Comparison of ENCODE assay signal across 27 mouse cellular contexts in the genomic region with DNA sequence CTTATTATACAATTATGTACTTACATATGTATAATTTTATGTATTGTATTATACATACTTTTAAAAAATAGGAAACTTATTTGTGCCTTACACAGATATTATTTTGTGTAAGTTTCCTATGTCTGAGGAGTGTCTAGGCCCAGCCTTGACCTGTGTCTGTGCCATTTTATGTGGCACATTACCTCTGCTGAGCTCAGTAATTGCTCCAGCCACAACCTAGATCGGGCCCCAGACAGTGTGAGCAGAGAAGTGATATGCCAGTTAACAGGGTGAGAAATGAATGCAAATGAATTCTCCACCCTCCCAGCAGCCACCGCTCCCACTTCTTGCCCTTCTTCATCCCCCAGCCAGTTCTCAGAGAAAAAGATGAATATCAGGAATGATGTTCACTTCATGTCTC.
DNase-seq lines count a peak whose midpoint lies in the region; ATAC-seq and TF ChIP-seq lines count a peak whose summit lies in the region.
"Had no signal": no experiment of that assay in that cellular context is flagged by ENCODE, and none has a peak within 500 bp of the region (broad histone marks: within the 10 kb centered on the region; RNA-seq: fewer than 3 reads in every experiment).

No protein-coding gene starts in this region.

- no peak for TF ChIP-seq CTCF in cerebellum, adult 2 months (IDR thresholded peaks at IDR 0.05; ENCODE audit: borderline replicate concordance, insufficient read depth, low read depth, low read length)

- no peak overlapping the region for H3K4me2 ChIP-seq in hindbrain, embryonic 11.5 days (replicated peaks; ENCODE audit: low read depth, low read length)
- no peak overlapping the region for H3K4me2 ChIP-seq in hindbrain, embryonic 14.5 days (replicated peaks)
- no peak overlapping the region for H3K4me2 ChIP-seq in liver, embryonic 11.5 days
- no peak overlapping the region for H3K4me2 ChIP-seq in liver, embryonic 12.5 days
- H3K4me2 ChIP-seq: embryonic facial prominence, embryonic 12.5 days; embryonic facial prominence, embryonic 15.5 days; forebrain, embryonic 12.5 days; heart, embryonic 12.5 days; heart, embryonic 15.5 days; intestine, embryonic 15.5 days had no signal

- no peak overlapping the region for H3K4me3 ChIP-seq in cerebellum, adult 2 months (replicated peaks; ENCODE audit: insufficient read depth, low read depth, low read length)
- no peak overlapping the region for H3K4me3 ChIP-seq in hindbrain, embryonic 11.5 days (ENCODE audit: low read depth, low read length)
- H3K4me3 ChIP-seq in hindbrain, embryonic 14.5 days (replicated peaks; ENCODE audit: low read length) = no peak overlapping the region
- H3K4me3 ChIP-seq in liver, embryonic 11.5 days (ENCODE audit: low read depth, low read length) = no peak overlapping the region
- H3K4me3 ChIP-seq in liver, embryonic 12.5 days = no peak overlapping the region
- H3K4me3 ChIP-seq: embryonic facial prominence, embryonic 12.5 days; embryonic facial prominence, embryonic 15.5 days; forebrain, embryonic 12.5 days; heart, embryonic 12.5 days; heart, embryonic 15.5 days; hindbrain, embryonic 10.5 days; intestine, embryonic 15.5 days had no signal

- H3K9me3 ChIP-seq in hindbrain, embryonic 11.5 days (ENCODE audit: control insufficient read depth, low read length) = no peaks in the 10 kb centered on the region
- H3K9me3 ChIP-seq in hindbrain, embryonic 14.5 days (ENCODE audit: control insufficient read depth, low read length) = no peaks in the 10 kb centered on the region
- no peaks in the 10 kb centered on the region for H3K9me3 ChIP-seq in liver, embryonic 11.5 days (ENCODE audit: control insufficient read depth, low read length)
- H3K9me3 ChIP-seq in liver, embryonic 12.5 days (replicated peaks) = no peaks in the 10 kb centered on the region
- H3K9me3 ChIP-seq: embryonic facial prominence, embryonic 12.5 days; embryonic facial prominence, embryonic 15.5 days; forebrain, embryonic 12.5 days; heart, embryonic 12.5 days; heart, embryonic 15.5 days; hindbrain, embryonic 10.5 days; intestine, embryonic 15.5 days had no signal

- no peak for TF ChIP-seq POLR2A in cerebellum, adult 2 months (IDR thresholded peaks at IDR 0.05; ENCODE audit: borderline replicate concordance, insufficient read depth, low read length)

- no peaks in the 10 kb centered on the region for H3K27me3 ChIP-seq in cerebellum, adult 2 months (ENCODE audit: control insufficient read depth, insufficient read depth, low read length)
- H3K27me3 ChIP-seq in hindbrain, embryonic 11.5 days (ENCODE audit: control insufficient read depth, insufficient read depth, low read length) = no peaks in the 10 kb centered on the region
- H3K27me3 ChIP-seq in hindbrain, embryonic 14.5 days (ENCODE audit: control insufficient read depth, insufficient read depth, low read length) = no peaks in the 10 kb centered on the region
- H3K27me3 ChIP-seq in liver, embryonic 11.5 days (replicated peaks; ENCODE audit: control insufficient read depth, insufficient read depth, low read length) = no peaks in the 10 kb centered on the region
- H3K27me3 ChIP-seq in liver, embryonic 12.5 days (replicated peaks) = no peaks in the 10 kb centered on the region
- H3K27me3 ChIP-seq: embryonic facial prominence, embryonic 12.5 days; embryonic facial prominence, embryonic 15.5 days; forebrain, embryonic 12.5 days; heart, embryonic 15.5 days; intestine, embryonic 15.5 days had no signal

- 0 out of 2 replicates have a peak, but pooled peaks have one; percentile 11 for ATAC-seq in cerebellum, adult (ENCODE audit: insufficient number of reproducible peaks, low FRiP score, low TSS enrichment)
- ATAC-seq in hindbrain, embryonic 11.5 days (ENCODE audit: low FRiP score) = peak; percentile 36; the same call in 1 of the 2 replicates
- ATAC-seq in hindbrain, embryonic 14.5 days (ENCODE audit: low FRiP score) = no peak
- ATAC-seq in liver, embryonic 11.5 days (replicated peaks; ENCODE audit: low FRiP score) = no peak
- ATAC-seq in liver, embryonic 12.5 days = no peak
- ATAC-seq: activated CD4-positive, CD25-positive, alpha-beta regulatory T cell, adult 4 months; forebrain, embryonic 16.5 days; intestine, embryonic 15.5 days had no signal

- DNase-seq in cerebellum, adult 2 months = no peak
- DNase-seq in hindbrain, embryonic 11.5 days (ENCODE audit: low spot score) = no peak
- DNase-seq in hindbrain, embryonic 14.5 days (ENCODE audit: low spot score) = no peak
- peak; percentile 3 for DNase-seq in liver, embryonic 11.5 days (ENCODE audit: low spot score)
- DNase-seq in retina, postnatal 1 day = peak; percentile 58
- DNase-seq in retina, embryonic 14.5 days (ENCODE audit: low spot score) = no peak
- DNase-seq: adrenal gland, postnatal 10 days; adrenal gland, postnatal 36 days; cerebellum, adult 18-20 months; cerebellum, adult 9-11 months; cerebellum, postnatal 25 days; gastrocnemius, postnatal 25 days; heart, adult 18-20 months; heart, postnatal 10 days; heart, postnatal 36 days; kidney, adult 11 months had no signal

- WGBS in cerebellum, adult 2 months = 43% methylated on average over 2 of the region's 2 CpGs
- WGBS in hindbrain, embryonic 11.5 days = 71% methylated on average over 2 of the region's 2 CpGs
- WGBS in hindbrain, embryonic 14.5 days = 34% methylated on average over 2 of the region's 2 CpGs
- 80% methylated on average over 2 of the region's 2 CpGs for WGBS in liver, embryonic 11.5 days
- WGBS in liver, embryonic 12.5 days (ENCODE audit: insufficient replicate concordance) = 68% methylated on average over 2 of the region's 2 CpGs

- H3K27ac ChIP-seq in cerebellum, adult 2 months (ENCODE audit: insufficient read depth, low read length) = no peak overlapping the region
- no peak overlapping the region for H3K27ac ChIP-seq in hindbrain, embryonic 11.5 days (ENCODE audit: low read depth, low read length)
- no peak overlapping the region for H3K27ac ChIP-seq in hindbrain, embryonic 14.5 days
- no peak overlapping the region for H3K27ac ChIP-seq in liver, embryonic 11.5 days (ENCODE audit: low read depth, low read length)
- no peak overlapping the region for H3K27ac ChIP-seq in liver, embryonic 12.5 days
- H3K27ac ChIP-seq: embryonic facial prominence, embryonic 12.5 days; embryonic facial prominence, embryonic 15.5 days; forebrain, embryonic 12.5 days; heart, embryonic 15.5 days; hindbrain, embryonic 10.5 days; intestine, embryonic 15.5 days had no signal

- H3K36me3 ChIP-seq in hindbrain, embryonic 11.5 days (ENCODE audit: control insufficient read depth, insufficient read depth, low read length) = no peaks in the 10 kb centered on the region
- H3K36me3 ChIP-seq in hindbrain, embryonic 14.5 days (replicated peaks; ENCODE audit: control insufficient read depth, insufficient read depth) = no peaks in the 10 kb centered on the region
- H3K36me3 ChIP-seq in liver, embryonic 11.5 days (ENCODE audit: control insufficient read depth, insufficient read depth, low read length) = no peaks in the 10 kb centered on the region
- no peaks in the 10 kb centered on the region for H3K36me3 ChIP-seq in liver, embryonic 12.5 days
- H3K36me3 ChIP-seq: embryonic facial prominence, embryonic 12.5 days; embryonic facial prominence, embryonic 15.5 days; forebrain, embryonic 12.5 days; heart, embryonic 12.5 days; heart, embryonic 15.5 days; hindbrain, embryonic 10.5 days; intestine, embryonic 15.5 days had no signal

- no peak overlapping the region for H3K9ac ChIP-seq in hindbrain, embryonic 11.5 days (ENCODE audit: low read depth, low read length)
- no peak overlapping the region for H3K9ac ChIP-seq in hindbrain, embryonic 14.5 days
- no peak overlapping the region for H3K9ac ChIP-seq in liver, embryonic 11.5 days (ENCODE audit: low read depth, low read length)
- no peak overlapping the region for H3K9ac ChIP-seq in liver, embryonic 12.5 days
- H3K9ac ChIP-seq: embryonic facial prominence, embryonic 12.5 days; embryonic facial prominence, embryonic 15.5 days; forebrain, embryonic 12.5 days; heart, embryonic 12.5 days; heart, embryonic 15.5 days; intestine, embryonic 15.5 days had no signal

- no peaks in the 10 kb centered on the region for H3K4me1 ChIP-seq in cerebellum, adult 2 months (ENCODE audit: control insufficient read depth, insufficient read depth, low read length)
- H3K4me1 ChIP-seq in hindbrain, embryonic 11.5 days (replicated peaks; ENCODE audit: control insufficient read depth, insufficient read depth, low read length) = no peaks in the 10 kb centered on the region
- peaks cover 4% of the 10 kb centered on the region; the same call in 1 of the 2 replicates for H3K4me1 ChIP-seq in hindbrain, embryonic 14.5 days (replicated peaks; ENCODE audit: control insufficient read depth, insufficient read depth, low read length)
- no peaks in the 10 kb centered on the region for H3K4me1 ChIP-seq in liver, embryonic 11.5 days (replicated peaks; ENCODE audit: control insufficient read depth, insufficient read depth, low read length)
- H3K4me1 ChIP-seq in liver, embryonic 12.5 days = no peaks in the 10 kb centered on the region
- H3K4me1 ChIP-seq: embryonic facial prominence, embryonic 12.5 days; embryonic facial prominence, embryonic 15.5 days; heart, embryonic 12.5 days; heart, embryonic 15.5 days; hindbrain, embryonic 10.5 days; intestine, embryonic 15.5 days had no signal

Comparison
In these comparisons a context has a peak if more than half of its experiments do, and no peak if none do; other contexts are left out.
1. ATAC-seq: peak in cerebellum, adult (single experiment) and hindbrain, embryonic 11.5 days (single experiment); none in hindbrain, embryonic 14.5 days (single experiment), liver, embryonic 11.5 days (single experiment) and liver, embryonic 12.5 days (single experiment).
2. DNase-seq: peak in liver, embryonic 11.5 days (single experiment) and retina, postnatal 1 day (single experiment); none in cerebellum, adult 2 months (0 of 2), hindbrain, embryonic 11.5 days (single experiment), hindbrain, embryonic 14.5 days (single experiment) and retina, embryonic 14.5 days (single experiment).